7 mouse cellular contexts compared by ENCODE assay signal in the genomic region with DNA sequence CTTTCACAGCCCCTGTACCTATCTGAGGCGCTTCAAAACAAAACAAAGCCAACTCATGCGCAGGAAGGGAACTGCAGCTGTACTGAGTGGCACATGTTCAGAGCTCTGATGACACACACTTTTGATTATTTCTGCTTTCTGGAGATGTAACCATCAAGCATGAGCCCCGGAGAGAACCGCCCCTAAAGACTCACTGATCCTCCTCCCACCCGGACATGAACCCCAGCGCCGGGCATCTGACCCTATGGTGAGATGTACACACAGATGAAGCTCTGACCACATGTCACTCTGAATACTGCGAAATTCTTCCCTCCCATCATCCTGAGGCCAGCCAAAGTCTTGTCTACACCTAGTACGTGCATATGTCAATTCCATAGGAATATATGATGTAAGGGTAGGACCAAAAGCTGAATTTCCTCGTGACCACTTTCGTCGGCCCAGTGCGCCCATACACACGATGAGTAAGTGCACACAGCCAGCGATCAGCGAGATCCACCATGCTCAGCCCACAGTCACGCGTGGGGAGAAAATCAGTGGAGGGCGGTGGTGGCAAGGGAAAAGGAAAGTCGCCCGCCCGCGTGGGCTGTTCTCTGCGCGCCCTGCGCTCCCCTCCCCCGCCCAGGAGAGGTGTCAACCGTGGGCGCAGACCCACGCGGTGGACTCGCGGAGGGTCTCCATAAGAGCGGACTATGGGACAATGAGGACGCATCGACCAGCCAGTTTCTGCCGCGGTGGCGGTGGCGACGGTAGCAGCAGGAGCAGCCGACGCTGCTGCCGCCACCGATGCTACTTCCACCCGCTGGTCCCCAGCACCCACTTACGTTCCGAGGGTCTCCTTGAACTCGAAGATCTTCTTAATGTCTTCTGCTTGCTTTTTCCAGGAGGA. TPM values are rescaled to one million over a fixed set of nuclear protein-coding genes. Genes with fewer than 3 reads are reported as not detected.
DNase-seq lines count a peak whose midpoint lies in the region; ATAC-seq lines count a peak whose summit lies in the region.

No protein-coding gene starts in this region.

- peak overlapping the region; percentile 73 for H3K9ac ChIP-seq in hindbrain, embryonic 14.5 days

- no peaks in the 10 kb centered on the region for H3K36me3 ChIP-seq in hindbrain, embryonic 14.5 days (replicated peaks; ENCODE audit: control insufficient read depth, insufficient read depth)
- H3K36me3 ChIP-seq in megakaryocyte, embryonic 14.5 days (replicated peaks; ENCODE audit: low read length), result no peaks in the 10 kb centered on the region

- peaks cover 12% of the 10 kb centered on the region; the same call in 1 of the 2 replicates for H3K27me3 ChIP-seq in hindbrain, embryonic 14.5 days (ENCODE audit: control insufficient read depth, insufficient read depth, low read length)
- peaks cover 64% of the 10 kb centered on the region for H3K27me3 ChIP-seq in megakaryocyte, embryonic 14.5 days (replicated peaks)

- WGBS in hindbrain, embryonic 14.5 days, result 0% methylated on average over 49 of the region's 49 CpGs

- H3K4me1 ChIP-seq in hindbrain, embryonic 14.5 days (replicated peaks; ENCODE audit: control insufficient read depth, insufficient read depth, low read length), result peaks cover 10% of the 10 kb centered on the region; the same call in 1 of the 2 replicates
- peaks cover 27% of the 10 kb centered on the region for H3K4me1 ChIP-seq in megakaryocyte, embryonic 14.5 days

- H3K4me2 ChIP-seq in hindbrain, embryonic 14.5 days (replicated peaks), result peak overlapping the region; percentile 91

- intact Hi-C loops in left cerebral cortex, postnatal 25 days (cut with DNase I), result loop anchor here (1.0 to 10.0 kb wide), 2 partner anchors 57 to 409 kb away; no protein-coding TSS in a partner anchor

- DNase-seq in MEL-GATA-1-ER (ENCODE audit: extremely low read depth, low read depth), result peak; percentile 67
- DNase-seq in cerebellum, adult 11-12 months, result peak; percentile 52
- DNase-seq in hindbrain, embryonic 14.5 days (ENCODE audit: low spot score), result peak; percentile 50
- DNase-seq in left cerebral cortex, postnatal 25 days (ENCODE audit: low spot score in 2 of 2), result peak; percentile 58 to 64
- DNase-seq in right cerebral cortex, postnatal 36 days (ENCODE audit: low spot score in 2 of 2), result peak; percentile 45 to 52

- peak overlapping the region; percentile 74 for H3K4me3 ChIP-seq in hindbrain, embryonic 14.5 days (replicated peaks; ENCODE audit: low read length)
- peak overlapping the region; percentile 93 for H3K4me3 ChIP-seq in megakaryocyte, embryonic 14.5 days (replicated peaks)

- peak overlapping the region; percentile 80 for H3K27ac ChIP-seq in hindbrain, embryonic 14.5 days

- H3K9me3 ChIP-seq in hindbrain, embryonic 14.5 days (ENCODE audit: control insufficient read depth, low read length), result 0 out of 2 replicates have a peak, but pooled peaks cover 3% of the 10 kb centered on the region
- peaks cover 16% of the 10 kb centered on the region for H3K9me3 ChIP-seq in megakaryocyte, embryonic 14.5 days

- peak; percentile 21 for ATAC-seq in frontal cortex, adult (ENCODE audit: low TSS enrichment)
- ATAC-seq in hindbrain, embryonic 14.5 days (ENCODE audit: low FRiP score), result peak; percentile 36

RNA-seq across cellular contexts. Expression of gene Camk1d, which starts 0.7 kb away (rescaled TPM):
- polyA plus RNA-seq in hindbrain, embryonic 14.5 days (2014; fragmentation: Nextera tagmentation; extraction: Ambion mirVana), result 6.7 and 7.7 TPM in 2 replicates
- total RNA-seq in left cerebral cortex, postnatal 25 days (2021), result 100 to 1,000 TPM; 115 to 116 TPM
- polyA plus RNA-seq in megakaryocyte, embryonic 14.5 days (2012; ENCODE audit: insufficient read depth, low replicate concordance), result 0.28 TPM in 1 of 2 replicates, not detected in the other

Comparison
In these comparisons a context has a peak if more than half of its experiments do, and no peak if none do; other contexts are left out.
1. Peak in every context shown above with its lines: DNase-seq, ATAC-seq, H3K4me3 ChIP-seq and H3K27ac ChIP-seq.